Mouse (Mus musculus) embryonic stem cell, embryonic (primary cell): ENCODE measurements at regions not wholly inside any gene's neighbourhood (a gene's known extent, or its start where the extent isn't known, plus 50 kb on each side); places are given as distances from the start of the nearest gene placed in this dataset.

ENCODE experiments used
- CTCF ChIA-PET, 4 experiments: fragments of 300-600 bp in 2 of 4; fragments of 350-600 bp in 2 of 4; sonication (Branson Sonifier 250); formaldehyde crosslinking; loops; one replicate each; lab custom pipeline; 2022; ENCODE audit warnings: inconsistent platforms in 2 of 4; lab: Charles Lee
- POLR2A ChIA-PET, 4 experiments: fragments of 300-600 bp in 2 of 4; fragments of 350-600 bp in 2 of 4; sonication (Branson Sonifier 250); formaldehyde crosslinking; loops; one replicate each; lab custom pipeline; 2022; ENCODE audit warnings: antibody characterized with exemption in 4 of 4, inconsistent platforms in 1 of 4; lab: Charles Lee

GRCm38 (mm10) chr9:61862071-61862480 is 52.3 kb downstream of the Rplp1 start:
- ChIA-PET CTCF (interaction anchor here in 3 of 4 experiments (0.6 to 1.5 kb wide), 6 partner anchors 18 to 832 kb away, joined by 3 to 6 read pairs (median 4); no protein-coding TSS in a partner anchor), POLR2A (interaction anchor here in 3 of 4 experiments (0.6 to 0.7 kb wide), 4 partner anchors 15 to 1727 kb away, joined by 3 read pairs; no protein-coding TSS in a partner anchor)

GRCm38 (mm10) chr9:61860147-61860546 is 54.2 kb downstream of the Rplp1 start:
- ChIA-PET CTCF (interaction anchor here (0.5 to 2.4 kb wide), 79 partner anchors 8 to 1000 kb away, joined by 3 to 30 read pairs (median 4); no protein-coding TSS in a partner anchor), POLR2A (interaction anchor here (0.6 to 2.0 kb wide), 9 partner anchors 8 to 425 kb away, joined by 3 to 5 read pairs (median 4); partner anchors contain the start of gene Rplp1 (in 3 of the 4))

- POLR2A ChIA-PET: interaction anchor here in 3 of 4 experiments (0.6 to 1.6 kb wide), 6 partner anchors 8 to 455 kb away, joined by 3 to 5 read pairs (median 4); no protein-coding TSS in a partner anchor
- CTCF ChIA-PET: interaction anchor here (0.6 to 2.4 kb wide), 24 partner anchors 15 to 1547 kb away, joined by 3 to 30 read pairs (median 4); no protein-coding TSS in a partner anchor
These were observed 54.9 kb downstream of the Rplp1 start for GRCm38 (mm10) chr9:61859438-61859837.

DNA sequence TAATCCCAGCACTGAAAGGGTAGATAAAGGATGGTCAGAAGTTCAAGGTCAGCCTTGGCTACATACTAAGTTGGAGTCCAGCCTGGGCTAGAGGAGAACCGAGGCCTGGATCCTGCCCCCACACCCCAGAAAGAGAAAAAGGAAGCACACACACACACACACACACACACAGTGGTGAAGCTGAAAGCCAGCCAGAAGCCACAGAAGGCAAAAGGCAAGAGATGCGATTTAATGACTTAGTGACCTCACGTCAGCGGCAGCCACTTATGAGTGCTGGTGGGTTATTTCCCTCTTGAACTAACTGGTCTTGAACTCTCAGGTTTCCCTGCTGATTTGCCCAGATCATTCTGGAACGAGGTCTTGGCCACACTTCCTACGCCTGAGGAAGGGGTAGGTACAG is 56.5 kb downstream of the Rplp1 start:
- POLR2A ChIA-PET: interaction anchor here in 1 of 4 experiments (1.5 kb wide), 1 partner anchor 57 kb away, joined by 4 read pairs; the partner anchor contains the start of gene Rplp1
- CTCF ChIA-PET: interaction anchor here in 1 of 4 experiments (1.2 kb wide), 1 partner anchor 134 kb away, joined by 5 read pairs; no protein-coding TSS in a partner anchor

DNA sequence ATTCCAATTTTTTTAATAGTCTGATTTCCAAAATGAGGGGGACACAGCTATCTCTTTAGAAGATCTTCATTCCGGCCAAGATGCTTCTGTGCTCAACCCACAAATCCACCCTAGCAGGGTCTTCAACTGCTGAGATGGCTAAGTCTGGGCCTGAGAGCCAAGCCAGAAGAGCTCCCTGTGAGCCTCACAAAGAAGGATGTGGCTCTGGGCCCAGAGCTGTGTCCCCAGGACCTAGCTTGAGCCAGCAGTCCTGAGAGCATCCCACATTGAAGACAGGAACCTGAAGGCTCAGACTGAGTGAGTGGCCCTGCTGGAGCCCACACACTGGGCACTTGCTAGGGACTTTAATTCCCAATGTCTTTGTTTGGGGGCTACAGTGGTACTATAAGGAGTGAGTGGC is 57.7 kb downstream of the Rplp1 start:
- POLR2A ChIA-PET: interaction anchor here in 2 of 4 experiments (0.6 to 1.5 kb wide), 3 partner anchors 21 to 1445 kb away, joined by 3 to 6 read pairs (median 4); partner anchors contain the start of gene Rplp1 (in 1 of the 2)
- CTCF ChIA-PET: no interaction called here

DNA sequence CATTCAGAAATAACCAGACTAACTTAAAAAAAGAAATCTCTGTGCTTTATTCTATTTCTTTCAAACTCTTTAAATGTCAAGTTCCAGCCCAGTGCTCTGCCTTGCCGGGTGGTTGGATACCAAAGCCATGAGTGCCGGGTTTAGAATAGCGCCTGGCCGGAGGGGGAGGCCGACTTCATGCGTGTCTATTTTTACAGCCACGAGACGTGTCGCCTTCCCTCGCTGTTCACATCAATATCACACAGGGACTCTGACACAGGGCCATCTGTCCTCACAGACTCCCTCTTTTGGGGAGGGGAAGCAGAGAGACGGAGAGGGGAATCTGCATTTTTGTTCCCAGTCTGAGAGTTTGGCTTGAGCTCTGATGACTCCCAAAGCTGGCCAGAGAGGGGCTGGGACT is 58.7 kb downstream of the Rplp1 start:
- POLR2A ChIA-PET: interaction anchor here (0.6 to 2.6 kb wide), 13 partner anchors 11 to 798 kb away, joined by 3 to 12 read pairs (median 3); no protein-coding TSS in a partner anchor
- CTCF ChIA-PET: interaction anchor here (0.6 to 1.9 kb wide), 5 partner anchors 21 to 152 kb away, joined by 3 to 10 read pairs (median 5); no protein-coding TSS in a partner anchor

DNA sequence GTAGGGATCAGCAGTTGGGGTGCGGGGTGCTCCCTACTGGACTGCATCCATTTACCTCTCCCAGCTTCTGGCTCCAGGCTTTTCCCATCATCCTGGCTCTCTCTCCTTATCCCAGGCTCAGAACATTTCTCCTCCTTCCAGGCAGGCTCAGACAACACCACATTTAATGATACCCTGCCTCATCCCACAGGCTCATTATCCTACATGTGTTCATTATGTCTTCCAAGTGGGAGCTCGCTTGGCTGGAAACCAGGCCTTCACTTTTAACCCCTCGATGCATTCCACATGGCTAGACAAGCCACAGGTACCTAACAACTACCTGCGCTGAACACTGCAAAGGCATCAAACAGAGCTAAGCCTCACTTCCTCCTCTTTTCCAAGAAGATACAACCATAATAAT is 60.5 kb downstream of the Rplp1 start:
- CTCF ChIA-PET: interaction anchor here in 3 of 4 experiments (0.6 to 1.1 kb wide), 3 partner anchors 103 to 130 kb away, joined by 3 to 4 read pairs (median 3); no protein-coding TSS in a partner anchor
- POLR2A ChIA-PET: interaction anchor here (0.7 to 2.6 kb wide), 11 partner anchors 10 to 485 kb away, joined by 3 to 12 read pairs (median 4); partner anchors contain the start of gene Rplp1 (in 1 of the 4)

GRCm38 (mm10) chr9:61851331-61851730 is 63.0 kb downstream of the Rplp1 start:
- ChIA-PET POLR2A (no interaction called here), CTCF (interaction anchor here in 2 of 4 experiments (1.5 to 2.3 kb wide), 1 partner anchor 9 kb away, joined by 6 to 10 read pairs; no protein-coding TSS in a partner anchor)

- ChIA-PET CTCF (interaction anchor here in 1 of 4 experiments (1.1 kb wide), 1 partner anchor 12 kb away, joined by 3 read pairs; no protein-coding TSS in a partner anchor), POLR2A (interaction anchor here in 1 of 4 experiments (0.7 to 1.5 kb wide), 2 partner anchors 65 to 379 kb away, joined by 3 to 4 read pairs; partner anchors contain the start of gene Rplp1)
These were observed 65.9 kb downstream of the Rplp1 start for GRCm38 (mm10) chr9:61848401-61848800.

GRCm38 (mm10) chr9:61847496-61847895 is 66.8 kb downstream of the Rplp1 start:
- CTCF ChIA-PET: interaction anchor here in 1 of 4 experiments (1.1 kb wide), 1 partner anchor 12 kb away, joined by 3 read pairs; no protein-coding TSS in a partner anchor

DNA sequence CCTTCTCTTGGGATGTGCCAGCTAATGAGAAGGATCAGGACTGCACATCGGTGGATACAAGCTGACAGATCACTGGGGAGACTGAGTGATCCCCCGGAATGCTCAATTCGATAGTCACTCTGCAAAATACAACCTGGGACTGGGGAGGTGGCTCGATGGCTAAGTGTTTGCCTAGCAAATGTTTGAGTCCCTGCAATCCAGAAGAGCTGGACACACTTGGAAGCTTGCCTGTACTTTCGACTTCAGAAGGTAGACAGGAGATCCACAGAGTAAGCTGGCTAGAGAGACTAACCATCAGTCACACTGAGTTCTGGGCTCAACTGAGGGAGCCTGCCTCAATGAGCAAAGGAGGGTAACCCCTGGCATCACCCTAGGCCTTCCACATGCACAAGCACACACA is 69.7 kb downstream of the Rplp1 start:
- ChIA-PET POLR2A (interaction anchor here in 1 of 4 experiments (1.1 kb wide), 1 partner anchor 11 kb away, joined by 5 read pairs; no protein-coding TSS in a partner anchor), CTCF (interaction anchor here in 3 of 4 experiments (0.5 to 3.3 kb wide), 6 partner anchors 15 to 1096 kb away, joined by 3 to 15 read pairs (median 6); no protein-coding TSS in a partner anchor)

More at GRCm38 (mm10) chr9:61847496-61847895, 66.8 kb downstream of the Rplp1 start:
- POLR2A ChIA-PET: interaction anchor here in 1 of 4 experiments (0.6 to 1.5 kb wide), 2 partner anchors 15 to 66 kb away, joined by 3 to 4 read pairs; partner anchors contain the start of gene Rplp1

- ChIA-PET POLR2A (interaction anchor here in 3 of 4 experiments (0.5 to 1.1 kb wide), 5 partner anchors 10 to 68 kb away, joined by 3 to 5 read pairs (median 4); no protein-coding TSS in a partner anchor), CTCF (interaction anchor here (0.5 to 3.3 kb wide), 7 partner anchors 15 to 1096 kb away, joined by 3 to 15 read pairs (median 6); no protein-coding TSS in a partner anchor)
These were observed 70.2 kb downstream of the Rplp1 start for GRCm38 (mm10) chr9:61844141-61844540.

GRCm38 (mm10) chr9:61843513-61843912 is 70.8 kb downstream of the Rplp1 start:
- POLR2A ChIA-PET: interaction anchor here (0.5 to 1.5 kb wide), 7 partner anchors 10 to 812 kb away, joined by 3 to 5 read pairs (median 4); no protein-coding TSS in a partner anchor
- CTCF ChIA-PET: interaction anchor here in 3 of 4 experiments (0.5 to 3.3 kb wide), 6 partner anchors 16 to 957 kb away, joined by 3 to 15 read pairs (median 7); no protein-coding TSS in a partner anchor

DNA sequence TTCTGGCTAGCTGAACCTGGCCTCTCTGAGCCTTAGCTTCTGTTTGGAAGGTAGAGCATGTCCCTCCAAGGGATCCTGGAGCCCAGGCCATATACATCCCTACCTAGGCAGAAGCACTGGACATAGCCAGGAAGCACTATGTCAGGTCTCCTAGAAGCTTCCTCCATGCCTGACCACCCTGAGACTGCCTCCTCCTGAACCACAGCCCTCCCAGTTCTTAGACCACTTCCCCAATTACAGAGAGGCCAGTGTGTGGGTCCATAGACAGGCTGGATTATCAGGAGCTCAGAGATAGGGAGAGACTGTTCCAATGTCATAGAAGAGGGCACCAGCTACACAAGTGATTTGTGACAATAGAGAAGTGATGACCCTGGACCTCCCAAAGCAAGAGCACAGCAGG is 72.0 kb downstream of the Rplp1 start:
- POLR2A ChIA-PET: interaction anchor here in 3 of 4 experiments (0.7 to 1.5 kb wide), 4 partner anchors 12 to 844 kb away, joined by 3 to 4 read pairs (median 3); no protein-coding TSS in a partner anchor

DNA sequence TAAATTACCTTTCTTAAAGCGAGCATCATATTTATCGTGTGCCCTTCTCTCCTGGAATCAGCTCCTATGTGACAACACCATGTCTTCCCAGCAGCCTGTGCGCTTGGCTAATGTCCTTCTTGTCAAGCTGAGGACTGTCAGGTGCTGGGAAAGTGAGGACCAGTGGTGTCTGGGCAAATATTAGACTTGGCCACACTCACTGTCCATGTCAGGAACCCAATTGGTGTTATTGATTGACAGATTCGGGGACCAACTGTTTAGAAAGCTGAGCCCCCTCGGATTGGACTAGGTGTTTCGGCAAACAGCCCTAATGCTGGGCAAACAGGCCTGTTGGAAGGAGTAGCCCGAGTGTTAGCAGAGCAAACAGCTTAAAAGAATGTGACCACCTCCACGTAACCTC is 73.1 kb downstream of the Rplp1 start:
- CTCF ChIA-PET: no interaction called here
- POLR2A ChIA-PET: interaction anchor here in 1 of 4 experiments (0.5 kb wide), 1 partner anchor 21 kb away, joined by 3 read pairs; no protein-coding TSS in a partner anchor

More for the DNA sequence above, 72.0 kb downstream of the Rplp1 start:
- CTCF ChIA-PET: interaction anchor here (0.6 to 3.3 kb wide), 6 partner anchors 12 to 531 kb away, joined by 3 to 15 read pairs (median 4); no protein-coding TSS in a partner anchor

GRCm38 (mm10) chr9:61840353-61840752 is 74.0 kb downstream of the Rplp1 start:
- CTCF ChIA-PET: no interaction called here
- POLR2A ChIA-PET: no interaction called here

DNA sequence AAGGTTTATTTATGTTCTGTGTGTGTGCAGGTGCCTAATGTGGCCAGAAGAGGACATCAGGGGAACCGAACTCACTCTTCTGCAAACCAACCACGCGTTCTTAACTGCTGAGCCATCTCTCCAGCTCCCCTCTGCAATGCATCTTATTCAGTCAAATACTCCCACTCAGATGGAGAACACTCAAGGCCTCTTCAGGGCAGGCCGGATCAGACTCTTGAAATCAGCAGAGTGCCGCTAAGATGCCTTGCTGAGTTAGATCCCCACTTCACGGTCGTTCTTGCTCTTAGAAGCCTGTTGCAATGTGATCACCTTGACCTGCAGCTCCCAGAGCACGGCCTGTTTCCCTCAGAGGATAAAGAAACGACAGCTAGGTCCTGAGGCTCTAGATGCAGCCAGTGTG is 81.1 kb downstream of the Rplp1 start:
- CTCF ChIA-PET: no interaction called here
- POLR2A ChIA-PET: no interaction called here

GRCm38 (mm10) chr9:61830236-61830635 is 84.1 kb downstream of the Rplp1 start:
- CTCF ChIA-PET: interaction anchor here in 2 of 4 experiments (0.6 to 1.4 kb wide), 6 partner anchors 30 to 819 kb away, joined by 3 to 5 read pairs (median 4); no protein-coding TSS in a partner anchor
- POLR2A ChIA-PET: no interaction called here
